Mouse (Mus musculus): ENCODE results near the gene Ccp110. TPM values are rescaled to one million over a fixed set of nuclear protein-coding genes. Genes with fewer than 3 reads are reported as not detected.
A peak's percentile ranks its signal among the peaks of the same experiment; 100 is the strongest.

Ccp110 gene
- total and polyA plus RNA-seq, 2 experiments from 2014 or later: 16.1 to 24.6 TPM

DNA sequence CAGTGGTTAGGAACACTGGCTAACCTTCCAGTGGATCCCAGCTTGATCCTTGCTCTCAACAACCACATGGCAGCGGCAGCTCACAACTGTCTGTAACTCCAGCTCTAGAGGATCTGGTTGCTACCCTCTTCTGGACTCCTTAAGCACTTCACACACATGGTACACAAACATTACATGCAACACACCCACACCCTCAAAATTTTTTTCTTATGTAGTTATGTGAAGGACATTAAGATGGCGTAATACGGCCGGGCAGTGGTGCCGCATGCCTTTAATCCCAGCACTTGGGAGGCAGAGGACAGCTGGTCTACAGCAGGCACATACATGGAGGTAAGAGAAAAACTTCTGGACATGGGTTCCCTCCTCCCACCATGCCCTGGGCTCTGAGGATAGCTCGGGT lies 16.2 kb upstream of the Ccp110 start:
- peaks cover 45% of the 10 kb centered on the region for H3K36me3 ChIP-seq (ENCODE audit: insufficient read depth, low read length)
- H3K27me3 ChIP-seq (ENCODE audit: insufficient read depth, low read length): no peaks in the 10 kb centered on the region
- H3K27ac ChIP-seq: no peak overlapping the region
- 97% methylated on average over 6 of the region's 6 CpGs for WGBS
- H3K4me1 ChIP-seq (ENCODE audit: insufficient read depth, low read length): no peaks in the 10 kb centered on the region
- no peak for ATAC-seq
- no peaks in the 10 kb centered on the region for H3K9me3 ChIP-seq (ENCODE audit: low read length)
- no peak overlapping the region for H3K4me2 ChIP-seq (ENCODE audit: low read depth, low read length)
- no peak for TF ChIP-seq CTCF (IDR thresholded peaks at IDR 0.05; ENCODE audit: low read depth)
- H3K9ac ChIP-seq (replicated peaks; ENCODE audit: low read length): no peak overlapping the region
- no peak for DNase-seq (ENCODE audit: low spot score)
- no peak overlapping the region for H3K4me3 ChIP-seq (ENCODE audit: low read length)

GRCm38 (mm10) chr7:118697168-118697567 lies 15.2 kb upstream of the Ccp110 start:
- Histone ChIP-seq H3K9me3 (ENCODE audit: low read length) (no peaks in the 10 kb centered on the region), H3K9ac (replicated peaks; ENCODE audit: low read length) (no peak overlapping the region), H3K36me3 (ENCODE audit: insufficient read depth, low read length) (peaks cover 40% of the 10 kb centered on the region), H3K4me2 (ENCODE audit: low read depth, low read length) (no peak overlapping the region), H3K4me3 (ENCODE audit: low read length) (no peak overlapping the region), H3K4me1 (ENCODE audit: insufficient read depth, low read length) (no peaks in the 10 kb centered on the region), H3K27ac (no peak overlapping the region), H3K27me3 (ENCODE audit: insufficient read depth, low read length) (no peaks in the 10 kb centered on the region)
- no peak for ATAC-seq
- no peak for TF ChIP-seq CTCF (IDR thresholded peaks at IDR 0.05; ENCODE audit: low read depth)
- DNase-seq (ENCODE audit: low spot score): no peak
- WGBS: 77% methylated on average over 4 of the region's 4 CpGs

- Histone ChIP-seq H3K27me3 (ENCODE audit: insufficient read depth, low read length) (no peaks in the 10 kb centered on the region), H3K9me3 (ENCODE audit: low read length) (no peaks in the 10 kb centered on the region), H3K4me3 (ENCODE audit: low read length) (no peak overlapping the region), H3K4me2 (ENCODE audit: low read depth, low read length) (no peak overlapping the region), H3K4me1 (ENCODE audit: insufficient read depth, low read length) (peaks cover 5% of the 10 kb centered on the region; the same call in 1 of the 2 replicates), H3K27ac (no peak overlapping the region), H3K9ac (replicated peaks; ENCODE audit: low read length) (no peak overlapping the region), H3K36me3 (ENCODE audit: insufficient read depth, low read length) (peaks cover 29% of the 10 kb centered on the region)
- ATAC-seq: no peak
- TF ChIP-seq CTCF (IDR thresholded peaks at IDR 0.05; ENCODE audit: low read depth): no peak
- WGBS: 92% methylated on average over 9 of the region's 9 CpGs
- DNase-seq (ENCODE audit: low spot score): no peak
Measured at GRCm38 (mm10) chr7:118698882-118699281, 13.5 kb upstream of the Ccp110 start.

- H3K36me3 ChIP-seq (ENCODE audit: insufficient read depth, low read length): peaks cover 4% of the 10 kb centered on the region
- no peak overlapping the region for H3K27ac ChIP-seq
- no peak overlapping the region for H3K9ac ChIP-seq (replicated peaks; ENCODE audit: low read length)
- peaks cover 17% of the 10 kb centered on the region for H3K4me1 ChIP-seq (ENCODE audit: insufficient read depth, low read length)
- H3K9me3 ChIP-seq (ENCODE audit: low read length): no peaks in the 10 kb centered on the region
- H3K4me2 ChIP-seq (ENCODE audit: low read depth, low read length): peak overlapping the region; percentile 66; the same call in 1 of the 2 replicates
- DNase-seq (ENCODE audit: low spot score) (no peak), ATAC-seq (no peak)
- no peak overlapping the region for H3K4me3 ChIP-seq (ENCODE audit: low read length)
- H3K27me3 ChIP-seq (ENCODE audit: insufficient read depth, low read length): no peaks in the 10 kb centered on the region
- WGBS: 90% methylated on average over 15 of the region's 15 CpGs
- no peak for TF ChIP-seq CTCF (IDR thresholded peaks at IDR 0.05; ENCODE audit: low read depth)
Measured at GRCm38 (mm10) chr7:118703144-118703561, 9.2 kb upstream of the Ccp110 start.

DNA sequence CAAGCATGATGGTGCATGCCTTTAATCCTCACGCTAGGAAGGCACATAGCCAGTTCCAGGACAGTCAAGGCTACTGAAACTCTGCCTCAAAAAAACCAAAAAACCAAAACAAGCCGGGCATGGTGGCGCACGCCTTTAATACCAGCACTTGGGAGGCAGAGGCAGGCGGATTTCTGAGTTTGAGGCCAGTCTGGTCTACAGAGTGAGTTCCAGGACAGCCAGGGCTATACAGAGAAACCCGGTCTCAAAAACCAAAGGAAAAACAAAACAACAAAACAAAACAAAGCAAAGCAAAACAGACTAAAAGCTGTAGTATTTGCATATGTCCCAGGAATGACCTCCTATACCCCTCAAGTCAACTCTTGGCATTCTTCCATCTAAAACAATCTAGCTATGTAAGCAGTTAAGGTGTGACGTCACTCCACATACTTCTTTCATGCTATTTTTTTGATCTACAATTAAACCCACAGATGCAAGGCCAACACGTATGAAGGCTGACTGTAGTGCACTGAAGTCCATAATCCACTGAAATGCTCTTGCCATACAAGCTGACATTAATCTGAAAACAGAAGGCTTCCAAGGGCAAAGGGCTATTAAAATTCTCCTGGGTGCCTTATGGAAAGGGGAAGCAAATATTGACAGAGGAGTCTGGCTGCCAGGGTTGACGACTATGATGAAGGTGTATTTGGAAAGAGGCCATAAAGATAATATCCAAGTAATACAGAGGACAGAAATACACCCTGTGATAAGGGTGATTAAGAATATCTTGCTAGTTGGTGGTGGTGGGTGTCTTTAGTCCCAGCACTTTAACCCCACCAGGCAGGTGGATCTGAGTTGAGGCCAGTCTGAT lies 8.1 kb upstream of the Ccp110 start:
- H3K4me2 ChIP-seq (ENCODE audit: low read depth, low read length): peak overlapping the region; percentile 66
- DNase-seq (ENCODE audit: low spot score) (no peak), ATAC-seq (no peak)
- H3K9me3 ChIP-seq (ENCODE audit: low read length): no peaks in the 10 kb centered on the region
- no peak for TF ChIP-seq CTCF (IDR thresholded peaks at IDR 0.05; ENCODE audit: low read depth)
- no peaks in the 10 kb centered on the region for H3K27me3 ChIP-seq (ENCODE audit: insufficient read depth, low read length)
- peaks cover 17% of the 10 kb centered on the region for H3K4me1 ChIP-seq (ENCODE audit: insufficient read depth, low read length)
- H3K36me3 ChIP-seq (ENCODE audit: insufficient read depth, low read length): no peaks in the 10 kb centered on the region
- peak overlapping the region; percentile 90 for H3K4me3 ChIP-seq (ENCODE audit: low read length)
- WGBS: 73% methylated on average over 9 of the region's 9 CpGs
- peak overlapping the region; percentile 98 for H3K27ac ChIP-seq
- H3K9ac ChIP-seq (replicated peaks; ENCODE audit: low read length): peak overlapping the region; percentile 82; the same call in 1 of the 2 replicates

DNA sequence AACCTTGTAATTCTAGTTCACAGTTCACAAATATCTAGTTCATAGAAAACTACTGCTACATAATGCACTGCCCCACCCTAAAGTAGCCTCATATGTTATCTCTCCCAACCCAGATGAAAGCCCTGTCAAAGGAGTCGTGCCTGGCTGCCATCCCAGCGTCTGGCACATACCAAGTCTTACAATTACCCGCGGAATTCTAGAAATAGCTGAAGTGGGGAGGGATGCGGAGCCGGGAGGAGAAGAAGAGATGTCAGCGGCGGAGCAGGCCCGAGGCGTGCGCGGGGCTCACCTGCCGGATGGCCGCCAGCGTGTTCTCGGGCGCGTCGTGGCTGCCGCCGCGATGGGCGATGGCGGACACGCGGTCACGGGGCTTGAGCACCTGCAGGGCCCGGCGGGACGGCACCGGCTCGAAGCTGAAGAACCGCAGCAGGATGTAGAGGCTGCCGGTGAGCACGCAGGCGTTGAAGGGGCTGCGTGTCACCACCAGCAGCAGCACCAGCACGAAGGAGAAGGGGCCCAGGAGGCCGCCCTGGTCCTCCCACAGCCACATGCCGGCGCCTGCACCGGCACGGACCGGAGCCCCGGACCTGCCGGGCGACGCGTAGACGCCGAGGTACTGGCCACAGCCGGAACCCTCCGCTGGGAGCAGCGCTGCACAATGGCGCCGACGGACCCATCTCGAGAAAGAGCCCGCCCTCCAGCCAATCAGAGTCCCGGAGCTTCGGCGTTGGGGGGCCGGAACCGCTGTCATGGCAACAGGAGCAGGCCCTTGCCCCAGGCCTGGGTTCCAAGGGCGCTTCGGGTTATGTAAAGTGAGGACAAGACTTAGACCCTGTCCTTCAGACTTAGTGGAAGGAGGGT lies 7.0 kb upstream of the Ccp110 start, which contains the start of gene Gde1:
Gene Gde1, minus strand, starts transcription at position 678 of the 861 bp plus-strand sequence.
- TF ChIP-seq CTCF (IDR thresholded peaks at IDR 0.05; ENCODE audit: low read depth): 0 out of 2 replicates have a peak, but pooled peaks have one; percentile 7
- peak; percentile 96 for ATAC-seq
- DNase-seq (ENCODE audit: low spot score): peak; percentile 94

More for the DNA sequence above, 7.0 kb upstream of the Ccp110 start, which contains the start of gene Gde1:
- peak within 1 kb of the TSS; percentile 82 for H3K9ac ChIP-seq (replicated peaks; ENCODE audit: low read length)
- WGBS: under 1% methylated on average over 65 of the region's 66 CpGs
- H3K4me2 ChIP-seq (ENCODE audit: low read depth, low read length): peak within 1 kb of the TSS; percentile 66
- H3K36me3 ChIP-seq (ENCODE audit: insufficient read depth, low read length): no peaks in the 10 kb centered on the region
- peaks cover 17% of the 10 kb centered on the region for H3K4me1 ChIP-seq (ENCODE audit: insufficient read depth, low read length)
- peak within 1 kb of the TSS; percentile 98 for H3K27ac ChIP-seq
- H3K4me3 ChIP-seq (ENCODE audit: low read length): peak within 1 kb of the TSS; percentile 90
- no peaks in the 10 kb centered on the region for H3K9me3 ChIP-seq (ENCODE audit: low read length)
- no peaks in the 10 kb centered on the region for H3K27me3 ChIP-seq (ENCODE audit: insufficient read depth, low read length)

Measured in hindbrain, postnatal 0 days (tissue).